Mouse (Mus musculus): ENCODE measurements around the gene Stil. TPM values are rescaled to one million over a fixed set of nuclear protein-coding genes. Genes with fewer than 3 reads are reported as not detected.

Stil gene
- total and polyA plus RNA-seq, 2 experiments: 0.06 to 0.09 TPM

- TF ChIP-seq POLR2A (IDR thresholded peaks at IDR 0.05; ENCODE audit: extremely low read depth, insufficient read depth, low read length) (no peak), CTCF (IDR thresholded peaks at IDR 0.05; ENCODE audit: low read depth, low read length) (no peak)
- no peak overlapping the region for H3K27ac ChIP-seq (replicated peaks; ENCODE audit: insufficient read depth, low read depth, low read length)
- H3K27me3 ChIP-seq (ENCODE audit: control insufficient read depth, insufficient read depth, low read length): no peaks in the 10 kb centered on the region
- no peak overlapping the region for H3K9ac ChIP-seq (ENCODE audit: low read depth, low read length)
- peaks cover 4% of the 10 kb centered on the region; the same call in 1 of the 2 replicates for H3K4me1 ChIP-seq (ENCODE audit: control insufficient read depth, insufficient read depth, low read length)
- H3K79me2 ChIP-seq (ENCODE audit: control insufficient read depth, insufficient read depth, low read length): peaks cover 2% of the 10 kb centered on the region; the same call in 1 of the 2 replicates
- WGBS: 36% methylated on average over 5 of the region's 5 CpGs
- peaks cover 21% of the 10 kb centered on the region for H3K36me3 ChIP-seq (ENCODE audit: control insufficient read depth, insufficient read depth, low read length)
- no peak overlapping the region for H3K4me3 ChIP-seq (ENCODE audit: insufficient read depth, low read depth, low read length)
- DNase-seq (ENCODE audit: extremely low read depth, low read depth, low spot score): peak; percentile 74
Measured at GRCm38 (mm10) chr4:114970736-114971135, 29.2 kb upstream of the Stil start.

- DNase-seq (ENCODE audit: extremely low read depth, low read depth, low spot score): no peak
- Histone ChIP-seq H3K4me3 (ENCODE audit: insufficient read depth, low read depth, low read length) (no peak overlapping the region), H3K79me2 (ENCODE audit: control insufficient read depth, insufficient read depth, low read length) (peaks cover 9% of the 10 kb centered on the region; the same call in 1 of the 2 replicates), H3K4me1 (ENCODE audit: control insufficient read depth, insufficient read depth, low read length) (peaks cover 4% of the 10 kb centered on the region; the same call in 1 of the 2 replicates), H3K27me3 (ENCODE audit: control insufficient read depth, insufficient read depth, low read length) (no peaks in the 10 kb centered on the region), H3K27ac (replicated peaks; ENCODE audit: insufficient read depth, low read depth, low read length) (no peak overlapping the region), H3K9ac (ENCODE audit: low read depth, low read length) (no peak overlapping the region), H3K36me3 (ENCODE audit: control insufficient read depth, insufficient read depth, low read length) (peaks cover under 1% of the 10 kb centered on the region)
- 90% methylated on average over 1 of the region's 1 CpGs for WGBS
- no peak for TF ChIP-seq CTCF (IDR thresholded peaks at IDR 0.05; ENCODE audit: low read depth, low read length)
- TF ChIP-seq POLR2A (IDR thresholded peaks at IDR 0.05; ENCODE audit: extremely low read depth, insufficient read depth, low read length): no peak
Measured at GRCm38 (mm10) chr4:114973229-114973740, 26.7 kb upstream of the Stil start.

GRCm38 (mm10) chr4:114982619-114983018, 17.3 kb upstream of the Stil start:
- Histone ChIP-seq H3K4me1 (ENCODE audit: control insufficient read depth, insufficient read depth, low read length) (peaks cover 9% of the 10 kb centered on the region), H3K4me3 (ENCODE audit: insufficient read depth, low read depth, low read length) (no peak overlapping the region), H3K9ac (ENCODE audit: low read depth, low read length) (no peak overlapping the region), H3K27ac (replicated peaks; ENCODE audit: insufficient read depth, low read depth, low read length) (no peak overlapping the region), H3K27me3 (ENCODE audit: control insufficient read depth, insufficient read depth, low read length) (no peaks in the 10 kb centered on the region), H3K36me3 (ENCODE audit: control insufficient read depth, insufficient read depth, low read length) (peaks cover 2% of the 10 kb centered on the region; the same call in 1 of the 2 replicates), H3K79me2 (ENCODE audit: control insufficient read depth, insufficient read depth, low read length) (peaks cover 13% of the 10 kb centered on the region; the same call in 1 of the 2 replicates)
- TF ChIP-seq POLR2A (IDR thresholded peaks at IDR 0.05; ENCODE audit: extremely low read depth, insufficient read depth, low read length) (no peak), CTCF (IDR thresholded peaks at IDR 0.05; ENCODE audit: low read depth, low read length) (no peak)
- 97% methylated on average over 1 of the region's 1 CpGs for WGBS
- DNase-seq (ENCODE audit: extremely low read depth, low read depth, low spot score): no peak

- Histone ChIP-seq H3K4me3 (ENCODE audit: insufficient read depth, low read depth, low read length) (no peak overlapping the region), H3K27ac (replicated peaks; ENCODE audit: insufficient read depth, low read depth, low read length) (no peak overlapping the region), H3K36me3 (ENCODE audit: control insufficient read depth, insufficient read depth, low read length) (peaks cover 2% of the 10 kb centered on the region; the same call in 1 of the 2 replicates), H3K79me2 (ENCODE audit: control insufficient read depth, insufficient read depth, low read length) (peaks cover 13% of the 10 kb centered on the region; the same call in 1 of the 2 replicates), H3K27me3 (ENCODE audit: control insufficient read depth, insufficient read depth, low read length) (no peaks in the 10 kb centered on the region), H3K4me1 (ENCODE audit: control insufficient read depth, insufficient read depth, low read length) (peaks cover 11% of the 10 kb centered on the region), H3K9ac (ENCODE audit: low read depth, low read length) (no peak overlapping the region)
- TF ChIP-seq CTCF (IDR thresholded peaks at IDR 0.05; ENCODE audit: low read depth, low read length) (peak; percentile 31; the same call in 1 of the 2 replicates), POLR2A (IDR thresholded peaks at IDR 0.05; ENCODE audit: extremely low read depth, insufficient read depth, low read length) (no peak)
- peak; percentile 29 for DNase-seq (ENCODE audit: extremely low read depth, low read depth, low spot score)
- 67% methylated on average over 1 of the region's 1 CpGs for WGBS
Measured at GRCm38 (mm10) chr4:114983020-114983419, 16.9 kb upstream of the Stil start.

GRCm38 (mm10) chr4:114986211-114986590, 13.8 kb upstream of the Stil start:
- Histone ChIP-seq H3K79me2 (ENCODE audit: control insufficient read depth, insufficient read depth, low read length) (peaks cover 7% of the 10 kb centered on the region; the same call in 1 of the 2 replicates), H3K9ac (ENCODE audit: low read depth, low read length) (peak overlapping the region; percentile 92), H3K4me1 (ENCODE audit: control insufficient read depth, insufficient read depth, low read length) (peaks cover 11% of the 10 kb centered on the region), H3K27me3 (ENCODE audit: control insufficient read depth, insufficient read depth, low read length) (no peaks in the 10 kb centered on the region), H3K36me3 (ENCODE audit: control insufficient read depth, insufficient read depth, low read length) (peaks cover 2% of the 10 kb centered on the region; the same call in 1 of the 2 replicates), H3K4me3 (ENCODE audit: insufficient read depth, low read depth, low read length) (peak overlapping the region; percentile 80), H3K27ac (replicated peaks; ENCODE audit: insufficient read depth, low read depth, low read length) (peak overlapping the region; percentile 93)
- TF ChIP-seq CTCF (IDR thresholded peaks at IDR 0.05; ENCODE audit: low read depth, low read length): no peak
- TF ChIP-seq POLR2A (IDR thresholded peaks at IDR 0.05; ENCODE audit: extremely low read depth, insufficient read depth, low read length): no peak
- DNase-seq (ENCODE audit: extremely low read depth, low read depth, low spot score): no peak
- 1% methylated on average over 8 of the region's 8 CpGs for WGBS

Data from liver, adult 2 months (tissue).